Mouse (Mus musculus) hindbrain, embryonic 10.5 days (tissue): ENCODE results near the gene Fam241b. TPM values are rescaled to one million over a fixed set of nuclear protein-coding genes. Genes with fewer than 3 reads are reported as not detected.
"Not testable (repeated sequence)": the region's sequence is repeated elsewhere in the genome, so short reads cannot be mapped to it uniquely, and the experiment has no call there.

Source experiments
- DNase-seq: peaks from one replicate; pipeline ENCODE4 v3.0.0-alpha.2; 2017; ENCODE audit warnings: low spot score
- H3K27ac ChIP-seq: fragments of 300-500 bp; sonication (generic); 2 replicates; pipeline ENCODE4 v1.5.1; 2016; ENCODE audit warnings: mild to moderate bottlenecking, moderate library complexity
- H3K27me3 ChIP-seq: fragments of 300-500 bp; sonication (generic); 2 replicates; pipeline ENCODE4 v1.6.1; 2016; ENCODE audit warnings: mild to moderate bottlenecking; ENCODE audit not compliant: poor library complexity, insufficient read depth, severe bottlenecking
- H3K36me3 ChIP-seq: fragments of 300-500 bp; sonication (generic); 2 replicates; pipeline ENCODE4 v1.6.1; 2016; ENCODE audit warnings: mild to moderate bottlenecking, moderate library complexity
- H3K4me1 ChIP-seq: fragments of 300-500 bp; sonication (generic); replicated peaks from 2 replicates; pipeline ENCODE4 v1.6.1; 2016; ENCODE audit warnings: mild to moderate bottlenecking
- H3K4me3 ChIP-seq: fragments of 300-500 bp; sonication (generic); 2 replicates; pipeline ENCODE4 v1.5.1; 2016; ENCODE audit warnings: mild to moderate bottlenecking, moderate library complexity
- H3K9me3 ChIP-seq: fragments of 300-500 bp; sonication (generic); 2 replicates; pipeline ENCODE4 v1.6.1; 2016; ENCODE audit warnings: mild to moderate bottlenecking, moderate library complexity
- WGBS: fragments of 180-500 bp; shearing (Covaris S2); methylation state at CpG from one replicate; pipeline ENCODE4 v1.1.7; 2016; 5-methylcytosine and 5-hydroxymethylcytosine counted together
- polyA plus RNA-seq: library from polyadenylated mRNA; unstranded; fragments of >200 nt; fragmentation: Nextera tagmentation; extraction: Ambion mirVana; gene quantifications from 2 replicates; pipeline ENCODE4 v1.2.1, GENCODE M21; 2016

Fam241b gene
- polyA plus RNA-seq, 1 experiment from 2014 or later = 22.7 TPM

DNA sequence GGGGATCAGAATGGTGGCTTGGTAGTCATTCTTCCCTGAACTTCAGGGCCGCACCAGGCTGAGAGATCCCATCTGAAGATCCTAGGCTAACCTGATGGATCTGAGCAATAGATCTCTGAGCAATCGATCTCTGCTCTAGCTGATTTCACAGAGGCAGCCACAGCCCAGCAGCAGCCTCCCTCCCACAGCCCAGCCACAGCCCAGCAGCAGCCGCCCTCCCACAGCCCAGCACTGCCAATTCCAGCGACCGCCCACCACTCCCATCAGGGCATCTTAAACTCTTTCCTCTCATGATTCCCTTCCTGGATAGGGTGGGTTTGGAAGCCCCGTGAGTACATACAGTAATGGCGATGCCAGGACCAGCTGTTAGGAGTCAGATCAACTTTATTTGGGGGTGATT lies 54.6 kb downstream of the Fam241b start:
- Histone ChIP-seq H3K27ac (no peak overlapping the region), H3K27me3 (no peaks in the 10 kb centered on the region), H3K4me1 (peaks cover 7% of the 10 kb centered on the region; the same call in 1 of the 2 replicates), H3K4me3 (no peak overlapping the region), H3K36me3 (no peaks in the 10 kb centered on the region), H3K9me3 (no peaks in the 10 kb centered on the region)
- 62% methylated on average over 7 of the region's 7 CpGs for WGBS
- DNase-seq = no peak

DNA sequence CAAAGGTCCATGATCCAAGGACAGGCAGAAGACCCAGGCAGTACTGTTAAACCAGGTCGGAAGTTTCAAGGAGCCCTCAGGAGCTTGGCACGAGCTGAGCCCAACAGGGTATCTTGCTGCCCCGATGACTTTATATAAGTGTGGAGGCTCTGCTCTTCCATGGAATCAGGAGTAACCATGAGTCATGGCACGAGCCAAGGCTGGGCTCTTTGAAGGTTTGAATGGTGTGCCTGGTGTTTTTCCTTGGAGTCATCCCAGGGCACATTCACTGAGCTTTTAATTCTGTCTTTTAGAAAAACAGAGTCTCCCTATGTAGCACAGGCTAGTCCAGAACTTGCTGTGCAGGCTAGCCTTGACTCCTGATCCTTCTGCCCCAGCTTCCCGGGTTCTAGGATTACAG lies 55.3 kb downstream of the Fam241b start:
- H3K27ac ChIP-seq = no peak overlapping the region
- no peaks in the 10 kb centered on the region for H3K9me3 ChIP-seq
- peaks cover 7% of the 10 kb centered on the region; the same call in 1 of the 2 replicates for H3K4me1 ChIP-seq
- no peaks in the 10 kb centered on the region for H3K36me3 ChIP-seq
- 85% methylated on average over 5 of the region's 5 CpGs for WGBS
- no peaks in the 10 kb centered on the region for H3K27me3 ChIP-seq
- H3K4me3 ChIP-seq = no peak overlapping the region
- no peak for DNase-seq

DNA sequence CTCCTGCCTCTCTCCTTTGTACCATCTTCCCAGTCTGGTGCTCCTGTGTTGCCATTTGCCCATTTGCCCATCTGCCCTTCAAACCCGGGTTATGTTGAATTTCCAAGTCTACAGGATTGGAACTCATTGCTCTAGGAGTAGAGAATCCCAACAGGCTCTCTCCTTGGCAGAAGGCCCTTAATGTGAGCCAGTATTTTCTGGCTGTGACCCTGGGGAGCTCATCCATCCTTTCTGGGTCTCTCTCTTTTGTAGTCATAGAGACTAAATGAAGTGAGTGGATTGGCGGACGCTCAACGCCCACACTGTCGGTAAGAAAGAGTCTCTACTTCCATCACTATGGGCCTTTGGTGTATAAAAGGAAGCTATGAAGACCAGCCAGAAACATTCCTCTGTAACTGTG lies 56.9 kb downstream of the Fam241b start:
- 88% methylated on average over 5 of the region's 5 CpGs for WGBS
- no peak for DNase-seq

DNA sequence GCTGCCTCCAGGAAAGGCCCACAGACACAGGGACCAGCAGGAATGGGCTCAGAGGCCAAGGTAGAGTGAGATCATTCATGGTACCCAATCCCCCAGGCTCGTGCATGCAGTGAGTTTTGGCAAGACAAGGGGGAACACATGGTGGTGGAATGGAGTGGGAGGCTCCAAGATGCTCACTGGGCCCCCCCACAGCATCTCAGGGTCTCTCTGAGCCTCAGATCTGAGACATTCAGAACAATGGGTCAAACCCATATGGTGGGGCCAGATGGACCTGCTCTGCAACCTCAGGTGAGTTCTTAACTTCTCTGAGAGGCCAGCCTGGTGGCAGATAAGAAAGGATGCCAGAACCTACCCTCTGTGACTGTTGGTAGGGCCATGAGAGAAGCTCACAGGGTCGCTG lies 57.7 kb downstream of the Fam241b start:
- 69% methylated on average over 2 of the region's 2 CpGs for WGBS
- no peak for DNase-seq

More for the DNA sequence above, 56.9 kb downstream of the Fam241b start:
- Histone ChIP-seq H3K4me1 (peaks cover 7% of the 10 kb centered on the region; the same call in 1 of the 2 replicates), H3K27me3 (no peaks in the 10 kb centered on the region), H3K4me3 (no peak overlapping the region), H3K36me3 (no peaks in the 10 kb centered on the region), H3K9me3 (no peaks in the 10 kb centered on the region), H3K27ac (no peak overlapping the region)

DNA sequence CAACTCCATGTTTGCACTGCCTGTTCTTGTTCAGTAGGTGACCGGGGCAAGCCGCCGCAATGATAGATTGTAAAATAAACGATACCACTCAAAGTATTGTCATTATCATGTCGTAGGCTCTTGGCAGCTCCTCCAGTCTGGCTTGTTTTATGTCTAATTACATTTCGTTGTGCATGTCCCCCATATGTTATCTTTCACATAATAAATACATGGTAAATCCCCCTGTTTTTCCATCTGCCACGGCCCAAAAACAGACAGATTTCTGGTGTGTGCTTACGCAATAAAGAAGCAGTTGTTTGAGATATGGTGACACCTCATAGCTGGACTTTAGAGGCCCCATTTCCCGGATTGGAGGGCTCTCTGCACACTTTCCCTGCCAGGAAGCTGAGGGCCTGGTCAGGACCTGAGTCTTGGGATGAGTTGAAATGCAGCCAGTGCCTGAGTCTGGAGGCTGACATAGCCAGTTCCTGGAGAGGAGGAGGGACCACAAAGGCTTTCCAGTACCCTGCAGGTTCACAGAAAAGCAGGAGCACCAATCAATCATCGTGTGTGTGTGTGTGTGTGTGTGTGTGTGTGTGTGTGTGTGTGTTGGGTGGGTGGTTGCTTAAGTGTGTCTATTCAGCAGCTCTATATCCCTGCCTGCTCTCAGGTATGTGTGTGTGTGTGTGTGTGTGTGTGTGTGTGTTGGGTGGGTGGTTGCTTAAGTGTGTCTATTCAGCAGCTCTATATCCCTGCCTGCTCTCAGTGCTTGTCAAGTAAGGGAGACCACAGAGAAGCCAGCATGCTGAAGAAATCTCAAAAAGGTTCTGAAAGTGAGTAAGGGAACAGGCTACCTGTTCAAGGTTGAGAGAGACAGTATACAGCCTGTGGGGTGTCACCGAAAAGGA lies 67.2 kb downstream of the Fam241b start:
- WGBS = 86% methylated on average over 11 of the region's 11 CpGs
- Histone ChIP-seq H3K4me3 (no peak overlapping the region), H3K36me3 (no peaks in the 10 kb centered on the region), H3K27ac (no peak overlapping the region), H3K4me1 (no peaks in the 10 kb centered on the region), H3K9me3 (peaks cover 15% of the 10 kb centered on the region; the same call in 1 of the 2 replicates), H3K27me3 (no peaks in the 10 kb centered on the region)
- DNase-seq = no peak

More for the DNA sequence above, 57.7 kb downstream of the Fam241b start:
- Histone ChIP-seq H3K27me3 (no peaks in the 10 kb centered on the region), H3K9me3 (no peaks in the 10 kb centered on the region), H3K36me3 (no peaks in the 10 kb centered on the region), H3K27ac (no peak overlapping the region), H3K4me3 (no peak overlapping the region), H3K4me1 (peaks cover 7% of the 10 kb centered on the region; the same call in 1 of the 2 replicates)

DNA sequence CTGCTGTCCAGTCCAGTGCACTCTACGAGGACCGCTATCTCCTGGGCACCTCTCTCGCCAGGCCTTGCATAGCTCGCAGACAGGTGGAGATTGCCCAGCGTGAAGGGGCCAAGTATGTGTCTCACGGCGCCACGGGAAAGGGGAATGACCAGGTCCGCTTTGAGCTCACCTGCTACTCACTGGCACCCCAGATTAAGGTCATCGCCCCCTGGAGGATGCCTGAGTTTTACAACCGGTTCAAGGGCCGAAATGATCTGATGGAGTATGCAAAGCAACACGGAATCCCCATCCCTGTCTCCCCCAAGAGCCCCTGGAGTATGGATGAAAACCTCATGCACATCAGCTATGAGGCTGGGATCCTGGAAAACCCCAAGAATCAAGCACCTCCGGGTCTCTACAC lies 72.4 kb downstream of the Fam241b start:
- not testable (repeated sequence) for H3K27ac ChIP-seq, DNase-seq, H3K27me3 ChIP-seq, H3K4me1 ChIP-seq, H3K9me3 ChIP-seq, H3K36me3 ChIP-seq, H3K4me3 ChIP-seq
- WGBS = 78% methylated on average over 14 of the region's 14 CpGs

DNA sequence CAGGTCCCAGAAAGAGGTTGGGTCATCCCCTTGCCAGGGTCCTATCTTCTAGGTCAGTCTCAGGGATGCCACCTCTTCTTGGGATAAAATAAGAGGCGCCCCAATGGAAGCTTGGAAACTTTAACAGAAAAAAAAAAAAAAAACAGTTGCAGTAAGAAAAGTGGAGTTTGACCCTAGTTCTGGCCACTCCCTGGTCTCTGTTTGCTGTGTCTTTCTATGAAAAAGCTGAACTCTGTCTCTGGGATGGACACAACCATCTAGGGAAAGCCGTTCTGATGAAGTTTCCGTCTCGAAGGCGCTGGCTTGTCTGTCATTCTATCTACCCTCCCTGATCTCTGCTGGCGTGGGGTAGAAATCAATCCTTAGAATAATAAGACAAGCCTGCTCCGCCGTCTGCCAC lies 73.1 kb downstream of the Fam241b start:
- Histone ChIP-seq H3K4me3 (no peak overlapping the region), H3K36me3 (no peaks in the 10 kb centered on the region), H3K9me3 (no peaks in the 10 kb centered on the region), H3K27ac (no peak overlapping the region), H3K27me3 (no peaks in the 10 kb centered on the region), H3K4me1 (no peaks in the 10 kb centered on the region)
- WGBS = 81% methylated on average over 8 of the region's 8 CpGs
- DNase-seq = no peak

DNA sequence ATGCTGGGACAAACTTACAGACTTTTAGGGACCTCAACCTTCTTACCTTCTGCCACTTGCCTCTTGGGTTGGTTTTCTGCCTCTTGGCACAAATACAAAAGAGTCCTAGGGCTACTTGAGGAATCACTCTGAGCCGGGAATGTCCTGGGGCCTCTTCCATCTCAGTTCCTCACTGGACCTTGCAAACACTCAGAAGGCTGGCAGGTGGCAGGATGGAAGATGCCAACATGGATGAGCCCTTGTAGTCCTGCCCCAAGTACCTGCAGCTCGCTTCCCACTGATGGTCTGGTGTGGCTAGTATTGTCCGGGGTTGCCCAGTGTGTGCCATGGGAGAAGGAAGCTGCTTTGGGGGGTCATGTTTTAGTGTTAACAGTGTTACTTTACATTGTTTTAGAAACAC lies 73.8 kb downstream of the Fam241b start:
- WGBS = 95% methylated on average over 3 of the region's 3 CpGs
- Histone ChIP-seq H3K36me3 (no peaks in the 10 kb centered on the region), H3K27me3 (no peaks in the 10 kb centered on the region), H3K4me1 (no peaks in the 10 kb centered on the region), H3K27ac (no peak overlapping the region), H3K4me3 (no peak overlapping the region), H3K9me3 (no peaks in the 10 kb centered on the region)
- no peak for DNase-seq

DNA sequence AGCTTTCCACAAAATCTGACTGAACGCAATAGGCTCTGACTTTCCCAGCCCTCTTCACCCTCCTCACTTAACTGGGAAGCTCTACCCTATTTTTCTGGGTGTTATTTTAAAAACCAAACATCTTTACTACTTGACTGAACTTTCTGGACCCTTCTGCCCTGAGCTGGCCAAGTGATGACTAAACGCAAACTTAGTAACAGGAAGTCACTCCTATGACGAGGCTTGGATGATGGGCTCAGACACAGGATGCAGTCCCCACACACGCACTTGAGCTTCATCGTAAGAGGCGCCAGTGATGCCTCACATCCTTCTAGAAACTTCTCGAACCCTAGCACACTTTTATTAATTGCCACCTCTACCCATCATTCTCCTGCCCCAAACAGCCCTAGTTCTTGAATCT lies 74.3 kb downstream of the Fam241b start:
- no peak for DNase-seq
- Histone ChIP-seq H3K9me3 (no peaks in the 10 kb centered on the region), H3K4me1 (no peaks in the 10 kb centered on the region), H3K36me3 (no peaks in the 10 kb centered on the region), H3K27me3 (no peaks in the 10 kb centered on the region), H3K4me3 (no peak overlapping the region), H3K27ac (no peak overlapping the region)
- WGBS = 90% methylated on average over 7 of the region's 7 CpGs

DNA sequence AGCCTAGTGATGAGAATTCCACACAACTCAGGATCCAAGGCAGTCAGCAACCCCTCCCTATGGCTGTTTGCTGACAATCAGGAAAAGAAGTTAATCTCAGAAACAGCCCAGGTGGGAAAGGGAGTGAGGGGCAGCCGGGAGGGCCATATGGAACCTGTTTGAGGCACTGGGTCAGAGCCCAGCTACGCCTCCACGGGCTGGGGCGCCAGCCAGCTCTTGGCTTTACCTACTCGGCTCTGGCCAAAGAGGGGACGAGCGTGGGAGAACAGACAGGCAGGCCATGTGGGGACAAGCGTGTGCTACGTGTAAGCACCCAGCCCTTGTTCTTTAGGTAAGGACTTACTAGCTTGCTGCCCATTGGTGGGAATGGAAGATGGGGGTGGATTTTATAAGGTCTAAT lies 75.2 kb downstream of the Fam241b start:
- DNase-seq = no peak

DNA sequence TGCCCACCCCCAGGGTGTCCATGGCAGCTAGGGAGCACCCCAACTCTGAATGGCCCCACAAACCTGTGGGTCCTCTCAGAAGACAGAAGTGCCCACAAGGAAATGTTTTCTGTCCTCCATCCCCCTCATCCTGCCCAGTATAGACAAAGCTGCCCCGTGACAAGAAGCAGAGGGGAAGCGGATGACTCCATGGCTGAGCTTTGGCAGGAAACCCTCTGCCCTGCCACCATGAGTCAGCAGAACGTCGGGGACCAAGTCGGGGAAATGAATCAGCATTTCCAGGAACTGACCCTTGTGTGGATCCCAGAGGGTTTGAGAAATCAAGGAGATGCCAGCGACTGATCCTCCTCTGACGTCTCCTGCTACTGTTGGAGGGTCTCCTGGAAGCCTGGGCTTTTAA lies 77.5 kb downstream of the Fam241b start:
- no peak for DNase-seq
- peaks cover 1% of the 10 kb centered on the region for H3K4me1 ChIP-seq
- H3K9me3 ChIP-seq = no peaks in the 10 kb centered on the region
- 76% methylated on average over 7 of the region's 7 CpGs for WGBS
- H3K27me3 ChIP-seq = no peaks in the 10 kb centered on the region
- no peaks in the 10 kb centered on the region for H3K36me3 ChIP-seq
- H3K27ac ChIP-seq = no peak overlapping the region
- H3K4me3 ChIP-seq = no peak overlapping the region

More for the DNA sequence above, 75.2 kb downstream of the Fam241b start:
- no peaks in the 10 kb centered on the region for H3K36me3 ChIP-seq
- no peaks in the 10 kb centered on the region for H3K27me3 ChIP-seq
- 85% methylated on average over 9 of the region's 9 CpGs for WGBS
- H3K4me3 ChIP-seq = no peak overlapping the region
- H3K27ac ChIP-seq = no peak overlapping the region
- no peaks in the 10 kb centered on the region for H3K4me1 ChIP-seq
- H3K9me3 ChIP-seq = no peaks in the 10 kb centered on the region

DNA sequence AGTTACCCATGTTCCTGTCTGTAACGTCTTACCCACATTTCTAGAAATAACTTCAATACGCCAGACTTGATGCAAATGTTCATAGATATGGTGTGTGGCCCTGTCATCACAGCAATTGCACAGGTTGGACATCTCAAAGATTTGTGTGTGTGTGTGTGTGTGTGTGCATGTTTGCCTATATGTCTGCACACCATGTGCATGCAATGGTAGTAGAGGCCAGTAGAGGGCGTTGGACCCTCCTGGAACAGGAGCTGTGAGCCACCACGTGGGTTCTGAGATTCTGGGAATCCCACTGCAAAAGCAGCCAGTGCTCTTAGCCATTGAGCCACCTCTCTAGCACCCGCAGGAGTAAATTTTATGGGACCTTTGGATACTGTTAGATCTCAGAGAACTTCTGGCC lies 80.9 kb downstream of the Fam241b start:
- DNase-seq = no peak
- no peak overlapping the region for H3K27ac ChIP-seq
- 0 out of 2 replicates have a peak, but pooled peaks cover 6% of the 10 kb centered on the region for H3K27me3 ChIP-seq
- 65% methylated on average over 5 of the region's 5 CpGs for WGBS
- H3K9me3 ChIP-seq = no peaks in the 10 kb centered on the region
- H3K4me1 ChIP-seq = peaks cover 30% of the 10 kb centered on the region
- H3K36me3 ChIP-seq = no peaks in the 10 kb centered on the region
- H3K4me3 ChIP-seq = no peak overlapping the region

DNA sequence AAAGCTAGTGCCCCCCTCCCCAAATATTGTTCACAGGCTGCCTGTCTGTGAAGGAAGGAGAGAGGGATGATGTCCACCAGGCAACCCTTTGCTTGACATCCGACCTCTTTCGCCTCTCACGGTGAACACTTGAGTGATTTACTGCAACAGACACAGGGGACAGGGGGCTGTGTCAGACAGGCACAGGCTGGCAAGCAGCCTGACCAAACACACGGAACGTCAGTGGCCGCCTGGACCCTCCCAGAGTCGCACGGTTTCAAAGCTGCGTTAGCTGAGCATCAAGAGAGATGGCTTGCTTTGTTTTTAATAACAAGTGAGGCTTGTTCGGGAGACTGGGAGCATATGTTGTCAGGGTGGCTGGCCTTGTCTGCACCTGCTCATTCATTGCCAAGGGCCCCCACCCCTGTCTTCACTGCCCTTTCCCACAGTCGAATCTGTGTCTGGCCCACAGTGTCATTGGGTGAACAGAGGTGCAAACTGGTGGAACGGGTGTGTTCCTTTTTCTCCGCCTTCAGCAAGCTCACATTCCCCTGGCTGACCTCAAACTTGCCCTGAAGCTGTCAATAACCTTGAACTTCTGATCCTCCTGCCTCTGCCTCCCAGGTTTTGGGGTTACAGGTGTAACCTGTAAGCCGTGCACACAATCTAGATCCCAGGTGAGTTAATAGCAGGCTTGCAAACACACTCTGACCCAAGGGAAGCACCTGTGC lies 82.6 kb downstream of the Fam241b start:
- H3K4me1 ChIP-seq = peaks cover 31% of the 10 kb centered on the region
- no peak overlapping the region; the same call in 1 of the 2 replicates for H3K27ac ChIP-seq
- 65% methylated on average over 14 of the region's 14 CpGs for WGBS
- no peak for DNase-seq
- H3K36me3 ChIP-seq = no peaks in the 10 kb centered on the region
- no peak overlapping the region for H3K4me3 ChIP-seq
- H3K9me3 ChIP-seq = no peaks in the 10 kb centered on the region
- 0 out of 2 replicates have a peak, but pooled peaks cover 6% of the 10 kb centered on the region for H3K27me3 ChIP-seq
